Mouse (Mus musculus) gastrocnemius, postnatal 25 days (tissue): Measurements from ENCODE around the gene Cdhr1. TPM values are rescaled to one million over a fixed set of nuclear protein-coding genes. Genes with fewer than 3 reads are reported as not detected.
A peak's percentile ranks its signal among the peaks of the same experiment; 100 is the strongest.
"Not testable (repeated sequence)": the region's sequence is repeated elsewhere in the genome, so short reads cannot be mapped to it uniquely, and the experiment has no call there.

Experiments
- DNase-seq: peaks from one replicate; pipeline ENCODE4 v3.0.0; 2022
- long read RNA-seq, 2 experiments: library from polyadenylated mRNA; stranded (forward); transcript quantifications; one replicate each; pipeline ENCODE4 v2.0.0; 2021
- total RNA-seq, 2 experiments: library from RNA; stranded (reverse); gene quantifications; 1 replicate in 1 of 2; 2 replicates in 1 of 2; pipeline ENCODE4 v1.2.3; 2021

Cdhr1 gene
- total RNA-seq, result not detected
- long read RNA-seq, experiment 1, result 0 reads
- long read RNA-seq, experiment 2, result 0 reads

GRCm38 (mm10) chr14:37097956-37098530 is at the start of gene Cdhr1:
Gene Cdhr1, minus strand, starts transcription at chr14:37098347.
- no peak for DNase-seq

GRCm38 (mm10) chr14:37139051-37139710 is 41.0 kb upstream of the Cdhr1 start:
- no peak for DNase-seq

GRCm38 (mm10) chr14:37137596-37137995 is 39.4 kb upstream of the Cdhr1 start:
- DNase-seq, result not testable (repeated sequence)

GRCm38 (mm10) chr14:37136110-37136509 is 38.0 kb upstream of the Cdhr1 start:
- DNase-seq, result no peak

- DNase-seq, result no peak
Measured at GRCm38 (mm10) chr14:37135671-37136070, 37.5 kb upstream of the Cdhr1 start.

GRCm38 (mm10) chr14:37135127-37135593 is 37.0 kb upstream of the Cdhr1 start, which contains the start of gene Ghitm:
Gene Ghitm, minus strand, starts transcription at chr14:37135272.
- peak; percentile 95 for DNase-seq

- DNase-seq, result peak; percentile 8
Measured at GRCm38 (mm10) chr14:37134304-37135126, 36.4 kb upstream of the Cdhr1 start.

- DNase-seq, result no peak
Measured at GRCm38 (mm10) chr14:37127652-37128051, 29.5 kb upstream of the Cdhr1 start.

- no peak for DNase-seq
Measured at GRCm38 (mm10) chr14:37119233-37119632, 21.1 kb upstream of the Cdhr1 start.

GRCm38 (mm10) chr14:37113922-37114321 is 15.8 kb upstream of the Cdhr1 start, which contains the start of gene 2610528A11Rik:
Gene 2610528A11Rik, minus strand, starts transcription at chr14:37114022.
- no peak for DNase-seq

- DNase-seq, result no peak
Measured at GRCm38 (mm10) chr14:37112931-37113330, 14.8 kb upstream of the Cdhr1 start.

- no peak for DNase-seq
Measured at GRCm38 (mm10) chr14:37111371-37111770, 13.2 kb upstream of the Cdhr1 start.

GRCm38 (mm10) chr14:37110456-37110855 is 12.3 kb upstream of the Cdhr1 start:
- no peak for DNase-seq

GRCm38 (mm10) chr14:37109975-37110374 is 11.8 kb upstream of the Cdhr1 start:
- no peak for DNase-seq

- DNase-seq, result no peak
Measured at GRCm38 (mm10) chr14:37109460-37109859, 11.3 kb upstream of the Cdhr1 start.

- no peak for DNase-seq
Measured at GRCm38 (mm10) chr14:37105846-37106245, 7.7 kb upstream of the Cdhr1 start.

GRCm38 (mm10) chr14:37104747-37105146 is 6.6 kb upstream of the Cdhr1 start:
- DNase-seq, result no peak

GRCm38 (mm10) chr14:37102484-37102883 is 4.3 kb upstream of the Cdhr1 start:
- no peak for DNase-seq

- DNase-seq, result no peak
Measured at GRCm38 (mm10) chr14:37101531-37101930, 3.4 kb upstream of the Cdhr1 start.

GRCm38 (mm10) chr14:37095556-37095955 is 2.6 kb downstream of the Cdhr1 start:
- no peak for DNase-seq

GRCm38 (mm10) chr14:37094436-37094835 is 3.7 kb downstream of the Cdhr1 start:
- no peak for DNase-seq

GRCm38 (mm10) chr14:37083755-37084154 is 14.4 kb downstream of the Cdhr1 start:
- DNase-seq, result no peak

GRCm38 (mm10) chr14:37080724-37081123 is 17.4 kb downstream of the Cdhr1 start:
- no peak for DNase-seq
